Mouse (Mus musculus) kidney, adult 11 months (tissue): Measurements from ENCODE around the gene Gm3336.
A peak's percentile ranks its signal among the peaks of the same experiment; 100 is the strongest.

Experiments
- DNase-seq: peaks from one replicate; pipeline ENCODE4 v3.0.0; 2022

Gm3336 gene

DNA sequence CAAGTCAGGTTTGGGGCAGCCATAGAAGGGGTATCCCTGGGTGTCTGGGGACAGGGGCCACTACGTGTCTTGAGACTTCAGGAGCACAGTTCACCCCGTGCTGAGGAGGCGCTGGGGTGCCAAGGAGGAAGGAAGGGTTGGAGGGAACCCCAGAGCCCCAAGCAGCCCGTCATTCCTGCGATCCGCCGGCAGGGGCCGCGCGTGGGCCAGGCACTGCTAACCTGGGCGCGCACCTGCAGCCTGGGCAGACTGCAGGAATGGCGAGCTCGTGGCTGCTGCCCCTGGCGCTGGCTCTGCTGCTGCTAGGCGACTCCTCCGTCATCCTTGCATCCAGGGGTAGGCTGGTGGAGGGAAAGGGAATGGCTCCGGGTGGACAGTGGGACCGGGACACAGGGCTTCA lies at the start of gene Gm3336:
Gm3336 (plus strand) TSS at position 247 of the 400 bp plus-strand sequence.
- peak; percentile 69 for DNase-seq

DNA sequence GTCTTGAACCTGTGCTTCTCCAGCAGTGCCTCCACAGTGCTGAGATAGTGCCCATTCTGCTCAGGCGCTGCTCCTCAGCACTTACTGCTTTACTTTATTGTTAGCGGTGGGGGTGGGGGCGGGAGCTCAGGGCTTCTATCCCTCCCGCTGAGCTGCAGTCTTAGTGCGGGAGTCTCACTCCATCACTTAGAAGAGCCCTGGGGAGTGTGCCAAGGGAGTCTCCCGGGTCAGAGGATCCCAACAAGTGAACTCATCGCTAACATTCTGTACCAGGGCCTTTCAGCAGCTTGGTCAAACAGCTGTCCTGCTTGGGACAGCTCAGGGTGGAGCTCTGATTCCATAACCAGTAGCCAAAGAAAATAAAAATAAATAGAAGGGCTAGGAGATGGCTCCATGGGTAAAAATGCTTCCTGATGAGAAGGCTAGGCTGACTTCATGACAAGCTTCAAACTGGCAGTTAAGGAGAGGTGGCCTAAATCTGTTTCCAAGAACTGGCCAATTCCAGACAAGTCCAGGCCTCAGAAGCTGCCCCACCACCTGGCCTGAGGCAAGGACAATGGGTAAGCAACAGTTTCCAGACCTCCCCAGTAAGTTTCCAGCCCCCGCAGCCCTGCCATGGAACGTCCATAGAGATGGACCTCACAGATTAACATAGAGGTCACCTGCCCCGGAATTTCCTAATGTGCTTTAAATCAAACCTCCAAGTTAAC lies 46.6 kb upstream of the Gm3336 start:
- peak; percentile 77 for DNase-seq

DNA sequence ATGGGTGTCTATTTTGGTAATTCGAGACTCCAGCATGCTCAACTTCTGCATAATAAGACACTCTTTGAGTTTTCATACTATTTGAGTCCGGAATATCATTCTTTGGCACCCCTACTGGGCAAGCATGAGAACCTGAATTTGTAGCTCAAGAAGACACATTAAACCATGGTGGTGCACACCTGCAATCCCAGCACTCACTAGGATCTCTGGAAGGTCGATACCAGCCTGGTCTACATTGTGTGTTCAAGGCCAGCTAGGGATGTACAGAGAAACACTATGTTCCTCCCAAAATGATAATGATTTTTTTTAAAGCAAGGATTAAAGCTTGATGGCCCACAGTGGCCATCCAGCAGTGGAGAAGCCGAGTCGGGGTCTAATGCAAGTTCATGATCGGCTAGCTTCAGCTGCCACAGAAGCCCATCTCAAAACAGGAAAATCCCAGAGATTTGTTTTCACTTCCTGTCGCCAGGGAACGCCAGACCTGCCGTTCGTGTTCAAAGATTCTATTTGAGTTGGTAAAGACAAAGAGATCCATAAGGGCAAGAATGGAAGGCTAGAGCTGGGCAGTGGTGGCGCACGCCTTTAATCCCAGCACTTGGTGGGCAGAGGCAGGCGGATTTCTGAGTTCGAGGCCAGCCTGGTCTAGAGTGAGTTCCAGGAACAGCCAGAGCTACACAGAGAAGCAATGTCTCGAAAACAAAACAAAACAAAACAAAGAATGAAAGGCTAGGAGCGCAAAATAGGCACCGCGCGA lies 45.8 kb upstream of the Gm3336 start:
- DNase-seq, result no peak

DNA sequence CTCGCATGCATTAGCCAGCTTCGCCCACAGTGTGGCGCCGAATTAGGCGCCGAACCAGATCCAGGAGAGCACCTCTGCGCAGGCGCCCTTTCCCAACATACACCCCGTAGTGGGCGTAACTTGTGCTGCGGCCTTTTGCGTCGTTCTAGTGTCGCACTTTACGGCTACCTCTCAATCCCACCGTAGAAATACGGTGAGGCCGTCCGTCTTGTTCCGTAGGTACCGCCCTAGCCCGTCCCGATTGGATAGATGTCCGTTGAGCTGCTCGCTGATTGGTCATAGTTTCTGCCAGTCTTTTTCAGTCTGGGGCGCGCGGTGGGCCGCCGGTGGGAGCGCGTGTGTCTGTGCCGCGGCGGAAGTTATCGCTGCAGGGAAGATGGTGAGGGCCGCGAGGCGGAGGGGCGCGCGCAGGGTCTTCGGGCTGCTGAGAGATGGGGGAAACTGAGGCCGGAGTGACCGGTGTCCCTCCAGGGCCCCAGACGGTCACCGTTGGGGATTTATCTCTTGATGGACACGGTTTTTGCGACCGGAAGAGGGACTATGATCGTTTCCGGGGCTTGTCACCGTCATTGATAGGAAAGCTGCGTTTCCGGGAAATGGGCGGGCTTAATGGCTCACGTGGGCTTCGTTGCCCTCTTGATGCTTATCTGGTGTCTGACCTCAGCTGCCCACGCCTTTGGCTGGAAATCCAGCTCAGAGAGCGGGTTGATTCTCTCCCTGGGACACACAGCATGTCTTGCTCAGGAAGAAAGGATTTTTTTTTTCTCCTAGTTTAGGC lies 45.1 kb upstream of the Gm3336 start, which contains the start of gene Lsm4:
Lsm4 (plus strand) TSS at position 170 of the 778 bp plus-strand sequence.
- peak; percentile 98 for DNase-seq

DNA sequence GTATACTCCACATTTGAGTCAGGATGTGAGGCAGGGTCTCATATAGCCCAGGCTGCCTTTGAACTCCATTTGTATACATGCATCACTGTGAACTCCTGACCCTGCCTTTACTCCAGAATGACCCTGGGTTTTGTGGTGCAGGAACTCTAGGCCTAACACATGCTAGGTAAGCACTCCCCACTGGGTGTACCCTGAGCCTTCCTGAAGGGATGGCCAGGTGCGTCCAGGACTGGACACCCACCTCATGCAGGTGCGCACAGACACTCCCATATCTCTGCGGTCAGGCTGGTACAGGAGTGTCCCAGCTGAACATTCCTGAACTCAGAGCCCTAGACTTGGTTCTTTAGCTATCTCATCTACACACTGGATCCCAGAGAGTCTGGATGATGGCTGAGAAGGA lies 44.2 kb upstream of the Gm3336 start:
- no peak for DNase-seq

DNA sequence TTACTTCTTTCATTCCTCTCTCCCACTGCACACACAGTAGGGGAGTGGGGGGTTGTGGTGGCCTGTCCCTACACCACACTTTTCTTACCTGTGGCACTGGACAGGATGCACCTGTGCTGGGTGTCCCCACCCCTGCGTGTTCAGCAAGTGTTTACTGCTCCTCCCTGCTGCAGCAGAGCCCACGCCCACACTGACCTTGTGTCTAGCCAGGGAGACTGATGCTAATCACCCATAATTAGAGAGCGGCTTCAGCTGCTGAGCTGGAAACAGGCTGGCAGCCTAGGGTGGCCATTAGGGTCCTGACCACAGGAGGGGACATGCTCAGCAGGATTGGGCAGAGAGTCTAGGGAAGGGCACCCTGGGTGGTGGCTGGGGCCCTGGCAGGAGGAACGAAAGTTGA lies 43.6 kb upstream of the Gm3336 start:
- DNase-seq, result peak; percentile 59

DNA sequence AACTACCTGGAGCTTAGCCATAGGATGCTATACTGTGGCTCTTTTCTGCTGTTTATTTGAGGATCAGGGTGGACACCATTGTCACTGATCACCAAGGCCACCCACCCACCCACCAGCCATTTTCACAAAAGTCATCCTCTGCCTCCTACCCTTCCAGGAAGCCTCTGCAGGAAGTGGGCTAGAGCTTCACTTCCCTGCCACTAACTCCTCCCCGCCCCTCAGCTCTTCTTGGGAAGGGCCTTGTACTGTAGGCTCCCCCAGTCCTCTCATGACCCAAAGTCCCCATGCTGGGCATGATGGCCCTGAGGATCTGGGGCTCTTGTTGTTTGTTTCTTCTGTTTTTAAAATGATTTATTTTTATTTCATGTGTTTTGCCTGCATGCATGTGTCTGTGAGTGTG lies 43.0 kb upstream of the Gm3336 start:
- no peak for DNase-seq

DNA sequence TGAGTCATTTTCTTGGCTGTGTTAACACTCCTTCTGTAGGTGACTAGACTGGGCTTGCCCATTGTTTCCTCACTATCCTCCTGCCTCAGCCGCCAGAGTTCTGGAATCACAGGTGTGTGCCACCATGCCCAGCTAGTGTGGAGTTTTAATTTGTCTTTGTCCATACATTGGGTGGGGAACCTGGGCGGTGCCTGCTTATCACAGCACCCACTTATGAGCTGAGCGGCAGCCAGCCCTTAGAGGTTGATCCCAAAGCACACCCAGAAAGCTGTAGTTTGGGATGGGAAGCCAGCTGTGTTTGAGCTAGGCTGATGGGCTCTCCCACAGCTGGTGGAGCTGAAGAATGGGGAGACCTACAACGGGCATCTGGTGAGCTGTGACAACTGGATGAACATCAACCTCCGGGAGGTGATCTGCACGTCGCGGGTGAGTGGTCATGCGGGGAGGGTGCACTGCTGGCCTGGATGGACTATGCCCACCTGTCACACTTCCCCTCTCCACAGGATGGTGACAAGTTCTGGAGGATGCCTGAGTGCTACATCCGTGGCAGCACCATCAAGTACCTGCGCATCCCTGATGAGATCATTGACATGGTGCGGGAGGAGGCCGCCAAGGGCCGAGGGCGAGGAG lies 40.8 kb upstream of the Gm3336 start:
- DNase-seq, result peak; percentile 80

DNA sequence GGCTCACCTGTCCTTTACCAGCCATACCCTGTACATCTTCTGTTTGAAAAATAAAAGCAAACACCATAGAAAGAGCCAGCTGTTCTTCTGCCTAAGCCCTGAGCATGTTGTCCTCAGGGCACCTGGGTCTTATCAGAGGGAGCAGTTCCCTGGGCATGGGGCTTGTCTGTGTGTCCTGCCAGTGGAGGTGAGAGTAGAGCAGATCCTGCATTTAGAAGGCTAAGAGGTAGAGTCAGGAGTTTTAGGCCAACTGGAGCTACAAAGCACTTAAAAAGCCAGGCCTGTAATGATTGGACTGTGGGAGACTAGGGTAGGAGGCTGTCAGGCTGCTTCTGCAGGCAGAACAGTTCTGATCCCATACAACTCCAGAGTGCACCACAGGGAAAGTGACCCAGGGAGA lies 39.7 kb upstream of the Gm3336 start:
- DNase-seq, result no peak

DNA sequence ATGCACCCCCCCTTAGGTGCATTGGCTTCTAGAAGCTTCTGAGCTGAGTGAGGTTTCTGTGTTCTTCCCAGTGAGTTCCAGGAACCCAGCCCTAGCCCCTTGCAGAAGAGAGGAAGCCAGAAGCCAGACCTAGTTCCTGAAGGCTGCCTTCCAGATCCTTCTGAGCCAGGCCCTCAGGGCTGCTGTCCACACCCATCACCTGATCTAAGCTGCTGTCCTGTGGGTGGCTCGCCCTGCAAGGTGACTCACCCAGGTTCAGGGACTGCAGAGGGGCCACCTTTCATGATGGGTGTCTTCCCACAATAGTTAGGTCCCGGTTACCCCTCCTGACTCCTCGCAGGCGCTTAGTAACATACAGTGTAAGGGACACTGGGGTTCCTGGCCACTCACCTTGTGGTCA lies 38.9 kb upstream of the Gm3336 start:
- DNase-seq, result no peak

DNA sequence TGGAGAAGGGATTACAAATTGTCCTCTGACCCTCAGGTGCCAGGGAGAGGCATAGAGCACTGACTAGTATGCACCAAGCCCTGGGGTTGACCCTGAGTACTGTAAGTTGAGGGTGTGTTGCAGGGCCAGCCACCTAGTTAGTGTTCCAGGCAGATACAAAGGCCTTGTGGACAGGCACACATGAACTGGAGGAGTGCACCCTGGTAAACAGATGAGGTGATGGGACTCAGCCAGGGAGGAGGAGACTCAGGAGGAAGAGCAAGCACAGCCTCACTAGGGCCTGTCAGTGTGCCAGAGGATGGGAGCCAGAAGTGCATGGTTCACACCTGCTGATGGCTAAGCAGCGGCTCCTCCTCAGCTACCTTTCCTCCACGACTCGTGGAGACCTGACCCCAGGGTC lies 38.3 kb upstream of the Gm3336 start:
- DNase-seq, result peak; percentile 92

DNA sequence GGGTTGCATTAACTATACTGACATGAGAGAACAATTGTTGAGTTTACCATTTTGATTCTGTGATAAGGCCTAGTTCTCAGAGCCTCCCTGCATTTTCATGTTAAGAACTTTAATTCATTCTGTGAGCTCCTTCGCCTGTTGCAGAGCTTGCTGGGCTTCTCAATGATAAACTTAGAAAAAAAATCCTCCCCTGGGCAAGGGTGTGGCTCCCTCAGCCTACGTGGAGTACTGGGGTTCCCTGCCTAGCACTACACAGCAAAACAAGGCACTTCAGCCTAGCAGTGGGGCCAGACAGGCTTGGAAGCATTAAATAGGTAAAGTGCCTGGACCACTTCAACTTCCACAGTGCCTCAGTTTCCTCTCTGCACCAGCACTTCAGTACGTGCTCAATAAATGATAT lies 36.9 kb upstream of the Gm3336 start:
- no peak for DNase-seq

DNA sequence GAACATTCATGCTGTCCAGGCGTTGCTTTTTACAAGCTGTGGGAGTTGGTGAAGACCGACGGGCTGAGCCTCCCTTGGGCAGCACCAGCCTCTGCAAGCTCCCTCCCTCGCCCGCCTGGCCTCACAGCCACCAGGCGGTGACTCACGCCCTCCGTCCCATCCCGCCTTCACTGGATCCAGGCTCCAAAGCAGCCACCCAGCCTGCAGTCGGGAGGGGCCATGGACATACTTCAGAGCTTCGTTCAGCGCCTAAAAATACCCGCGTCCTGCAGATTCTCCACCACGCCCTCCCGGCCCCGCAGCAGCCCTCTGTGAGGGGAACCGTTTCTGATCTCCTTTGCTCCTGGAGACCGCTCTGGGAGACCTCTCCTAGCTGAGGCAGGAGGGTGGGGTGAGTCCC lies 36.1 kb upstream of the Gm3336 start:
- no peak for DNase-seq

DNA sequence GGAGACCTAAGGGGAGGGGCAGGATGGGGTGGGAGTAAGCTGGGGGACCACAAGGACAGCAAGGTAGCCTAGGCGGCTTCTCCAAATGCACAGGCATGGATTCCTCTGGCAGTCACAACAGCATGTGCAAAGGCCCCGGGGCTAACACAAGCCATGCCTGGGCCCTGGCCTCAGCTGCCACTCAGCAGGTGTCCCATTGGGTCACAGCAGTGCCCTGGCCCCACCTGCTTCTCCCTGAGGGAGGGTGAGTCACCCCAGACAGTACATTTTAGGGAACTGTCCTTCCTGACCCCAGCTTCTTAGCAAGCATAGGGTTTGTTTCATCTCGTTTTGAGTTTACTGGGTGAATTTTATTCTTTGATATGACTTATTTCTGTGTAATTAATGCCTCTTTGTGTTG lies 35.7 kb upstream of the Gm3336 start:
- DNase-seq, result no peak

DNA sequence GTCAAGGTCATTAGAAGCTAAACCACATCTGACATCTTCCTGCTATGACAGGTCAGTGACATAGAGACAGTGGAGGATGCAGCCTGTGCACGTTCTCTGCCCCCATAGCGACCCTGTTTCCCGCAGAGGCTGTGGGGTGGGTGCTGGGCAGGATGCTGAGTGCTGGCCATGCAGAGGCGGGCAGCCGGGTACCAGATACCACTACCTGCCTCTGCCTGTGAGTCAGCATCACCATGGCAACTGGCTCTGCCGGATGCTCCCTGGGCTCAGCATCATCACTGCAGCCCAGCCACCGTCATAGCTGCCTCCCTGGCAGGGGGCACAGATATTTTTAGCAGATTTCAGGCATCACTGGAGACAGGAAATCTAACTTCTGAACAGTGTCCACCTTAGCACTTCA lies 34.1 kb upstream of the Gm3336 start:
- DNase-seq, result no peak

DNA sequence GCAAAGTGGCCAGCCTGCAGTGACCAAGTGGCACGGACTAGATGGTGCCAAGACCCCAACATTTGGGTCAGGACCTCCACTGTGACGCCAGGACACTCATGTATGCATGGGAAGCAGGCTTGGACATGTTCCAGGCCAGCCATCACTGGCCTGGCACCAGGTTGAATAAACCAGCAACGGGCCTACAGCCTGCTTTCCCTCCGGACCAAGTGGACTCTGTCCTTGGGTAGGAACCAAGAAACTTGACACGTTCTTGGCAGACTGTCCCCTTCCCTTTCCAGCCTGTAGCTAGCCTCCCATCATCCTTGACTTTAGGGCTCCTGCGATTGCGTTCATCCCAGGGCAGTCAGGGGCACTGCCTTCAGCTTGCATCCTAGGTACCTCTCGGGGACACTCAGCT lies 30.8 kb upstream of the Gm3336 start:
- DNase-seq, result peak; percentile 87

DNA sequence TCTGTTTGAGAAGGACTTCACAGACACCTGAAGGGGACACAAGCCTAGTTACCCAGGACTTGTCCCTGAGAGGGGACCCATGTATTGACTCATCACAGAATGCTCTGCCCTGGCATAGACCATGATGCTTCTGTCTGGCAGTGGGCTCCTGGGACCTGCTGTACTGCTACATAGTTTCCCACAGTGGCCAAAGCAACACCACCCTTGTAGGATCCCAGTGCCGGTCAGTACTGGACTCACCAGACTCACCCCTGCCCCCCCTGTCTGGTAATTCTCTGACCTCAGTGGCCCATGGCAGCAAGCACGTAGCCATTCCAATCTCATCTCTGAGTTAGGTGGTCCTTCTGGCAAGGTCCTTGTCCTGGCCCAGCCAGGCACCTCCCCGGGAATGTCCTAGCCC lies 30.2 kb upstream of the Gm3336 start:
- DNase-seq, result no peak

DNA sequence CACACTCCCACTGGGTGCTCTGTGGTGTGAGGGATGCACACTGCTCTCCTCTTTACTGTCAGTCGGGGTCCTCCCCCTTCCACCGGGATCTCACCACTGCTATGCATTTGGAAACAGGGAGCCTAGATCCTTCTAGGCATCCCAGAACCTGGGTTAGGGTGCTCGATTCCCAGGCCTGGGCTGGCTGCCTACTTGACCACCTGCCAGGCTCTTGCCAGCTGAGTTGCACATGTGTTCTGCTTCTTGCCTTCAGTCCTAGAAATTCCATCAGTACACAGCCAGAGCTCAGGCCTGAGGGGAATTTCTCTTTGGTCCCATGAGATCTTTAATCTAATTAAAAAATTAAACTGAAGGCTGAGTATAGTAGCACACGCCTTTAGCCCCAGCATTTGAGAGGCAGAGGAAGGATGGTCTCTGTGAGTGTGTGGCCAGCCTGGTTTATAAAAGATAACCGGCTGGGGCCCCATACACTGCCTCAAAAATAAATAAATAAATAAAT lies 28.4 kb upstream of the Gm3336 start:
- DNase-seq, result no peak

DNA sequence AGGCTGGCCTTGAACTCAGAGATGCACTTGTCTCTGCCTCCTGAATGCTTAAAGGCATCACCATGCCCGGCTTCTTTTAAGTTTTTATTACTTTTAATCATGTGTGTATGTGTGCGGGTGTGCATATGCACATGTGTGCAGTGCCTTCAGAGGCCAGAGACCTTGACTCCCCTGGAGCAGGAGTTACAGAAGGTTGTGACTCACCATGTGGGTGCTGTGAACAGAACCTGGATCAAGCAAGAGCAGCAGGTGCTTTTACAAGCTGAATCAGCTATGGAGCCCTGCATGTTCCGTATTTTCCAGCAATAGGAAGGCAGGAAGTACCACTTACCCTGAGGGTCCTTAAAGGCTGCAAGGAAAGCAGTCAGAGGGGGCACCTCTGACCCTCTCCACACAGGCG lies 27.1 kb upstream of the Gm3336 start:
- no peak for DNase-seq

DNA sequence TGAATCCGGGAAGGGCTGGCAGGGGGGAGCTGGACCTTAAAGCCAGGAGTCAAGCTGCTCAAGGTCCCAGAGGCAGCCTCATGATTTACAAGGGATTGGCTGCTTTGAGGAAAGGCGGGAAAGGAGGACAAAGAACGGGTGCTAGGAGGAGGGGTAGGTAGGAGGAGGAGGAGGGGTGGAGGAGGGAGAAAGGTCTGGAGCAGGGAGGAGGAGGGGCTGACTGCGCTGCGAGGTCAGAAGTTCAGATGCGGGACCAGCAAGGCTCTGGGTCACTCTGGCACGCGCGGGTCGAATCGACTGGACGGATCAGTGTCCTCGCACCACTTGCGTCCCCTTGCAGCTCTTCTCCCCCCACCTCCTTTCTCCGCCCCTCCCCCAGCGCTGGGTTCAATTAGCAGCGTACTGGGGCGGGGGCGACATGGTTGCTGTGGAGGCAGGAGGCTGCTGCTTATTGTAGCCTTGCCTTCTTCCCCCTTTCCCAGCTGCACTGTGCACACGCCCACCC lies 26.6 kb upstream of the Gm3336 start:
- DNase-seq, result peak; percentile 76

DNA sequence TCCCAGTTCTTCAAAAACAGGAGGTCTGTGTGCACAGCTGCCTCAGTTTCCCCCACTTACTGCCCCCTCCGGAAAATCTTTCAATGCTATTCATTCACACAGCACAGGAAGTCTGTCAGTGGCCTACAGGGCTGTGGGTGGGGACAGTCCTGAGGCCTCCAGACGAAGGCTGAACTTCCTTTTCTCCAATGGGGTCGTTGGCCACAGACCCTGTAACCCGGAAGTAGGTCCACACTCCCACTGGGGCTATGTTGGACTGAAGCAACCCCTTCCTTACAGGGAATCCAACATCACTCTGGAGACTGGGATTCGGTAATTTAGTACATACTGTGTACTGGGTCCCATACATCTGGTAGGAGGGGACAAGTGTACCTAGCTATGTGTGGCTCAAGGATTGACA lies 24.7 kb upstream of the Gm3336 start:
- DNase-seq, result no peak

DNA sequence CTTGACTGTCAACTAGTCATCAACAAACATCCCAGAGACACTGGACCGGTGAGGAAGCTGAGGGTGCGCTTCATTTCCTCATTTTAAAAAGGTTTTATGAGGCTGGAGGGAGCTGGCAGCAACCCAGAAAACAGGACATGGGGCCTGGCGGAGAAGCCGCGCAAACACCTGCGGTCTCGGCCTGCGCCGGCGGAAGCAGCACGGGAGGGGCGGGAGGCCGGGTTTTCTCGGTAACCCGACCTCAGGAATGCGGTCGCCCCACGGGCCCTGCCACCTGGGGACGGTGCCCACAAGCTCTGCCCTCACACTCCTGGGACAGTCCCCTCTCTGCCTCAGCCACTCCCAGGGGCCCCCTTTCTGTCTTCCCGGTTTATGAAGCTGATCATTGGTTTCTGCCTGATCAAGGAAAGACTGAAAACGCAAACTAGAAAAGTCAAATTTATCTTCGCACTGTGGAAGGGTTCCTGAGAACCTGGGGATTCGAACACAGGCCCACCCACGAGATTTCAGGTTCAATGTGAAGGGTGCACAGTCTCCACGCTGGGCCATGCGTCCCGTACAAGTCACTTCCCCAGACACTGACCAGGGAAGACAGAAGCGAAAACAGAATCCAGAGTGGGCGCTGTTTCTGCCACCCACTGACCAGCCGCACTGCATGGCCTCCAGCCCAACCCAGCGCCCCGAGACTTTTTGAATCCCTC lies 22.9 kb upstream of the Gm3336 start:
- peak; percentile 71 for DNase-seq
